Mouse (Mus musculus): Measurements from ENCODE around the gene Zfp973. TPM values are rescaled to one million over a fixed set of nuclear protein-coding genes. Genes with fewer than 3 reads are reported as not detected.
"Not testable (repeated sequence)": the region's sequence is repeated elsewhere in the genome, so short reads cannot be mapped to it uniquely, and the experiment has no call there.

Zfp973 gene
- total RNA-seq (2021): 1 to 10 TPM; 7.5 to 8.5 TPM
- long read RNA-seq, experiment 1, partial matches to known transcripts: 0 of 2 reads
- long read RNA-seq, experiment 1, other reads (novel, unspliced or antisense): 2 of 2 reads
- long read RNA-seq, experiment 2, partial matches to known transcripts: 0 of 1 reads
- long read RNA-seq, experiment 2, other reads (novel, unspliced or antisense): 0 of 1 reads

DNA sequence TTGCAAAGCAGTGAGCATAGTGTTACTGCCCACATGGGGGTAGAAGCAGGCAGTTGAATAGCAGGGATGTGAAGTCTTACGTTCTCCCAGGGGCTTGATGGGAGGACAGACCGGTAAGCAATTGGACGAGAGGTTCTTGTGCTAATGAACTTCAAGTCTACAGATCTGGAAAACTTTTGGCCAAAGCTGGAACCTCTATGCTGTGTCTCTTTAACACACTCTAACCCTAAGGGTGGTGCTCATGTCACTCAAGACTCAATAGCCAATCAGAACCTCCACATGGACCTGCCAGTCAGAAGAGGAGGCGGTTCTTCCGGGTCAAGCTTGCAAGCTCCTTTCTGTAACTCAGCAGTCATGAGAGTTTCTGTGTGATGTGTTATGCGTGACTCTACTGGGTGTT lies at the start of gene Zfp973:
Gene Zfp973, plus strand, starts transcription at position 301 of the 400 bp plus-strand sequence.
- DNase-seq; intact Hi-C loops (cut with DNase I; ENCODE audit: low total_unique reads): not testable (repeated sequence)

DNA sequence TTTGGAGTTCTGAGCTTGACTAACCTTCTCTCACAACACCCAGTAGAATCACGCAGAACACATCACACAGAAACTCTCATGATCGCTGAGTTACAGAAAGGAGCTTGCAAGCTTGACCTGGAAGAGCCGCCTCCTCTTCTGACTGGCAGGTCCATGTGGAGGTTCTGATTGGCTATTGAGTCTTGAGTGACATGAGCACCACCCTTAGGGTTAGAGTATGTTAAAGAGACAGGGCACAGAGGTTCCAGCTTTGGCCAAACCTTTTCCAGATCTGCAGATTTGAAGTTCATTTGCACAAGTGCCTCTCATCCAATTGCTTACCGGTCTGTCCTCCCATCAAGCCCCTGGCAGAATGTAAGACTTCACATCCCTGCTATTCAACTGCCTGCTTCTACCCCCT lies 34.1 kb upstream of the Zfp973 start, which contains the start of gene Gm14308:
Gene Gm14308, minus strand, starts transcription at position 101 of the 400 bp plus-strand sequence.
- DNase-seq; intact Hi-C loops (cut with DNase I; ENCODE audit: low total_unique reads): not testable (repeated sequence)

DNA sequence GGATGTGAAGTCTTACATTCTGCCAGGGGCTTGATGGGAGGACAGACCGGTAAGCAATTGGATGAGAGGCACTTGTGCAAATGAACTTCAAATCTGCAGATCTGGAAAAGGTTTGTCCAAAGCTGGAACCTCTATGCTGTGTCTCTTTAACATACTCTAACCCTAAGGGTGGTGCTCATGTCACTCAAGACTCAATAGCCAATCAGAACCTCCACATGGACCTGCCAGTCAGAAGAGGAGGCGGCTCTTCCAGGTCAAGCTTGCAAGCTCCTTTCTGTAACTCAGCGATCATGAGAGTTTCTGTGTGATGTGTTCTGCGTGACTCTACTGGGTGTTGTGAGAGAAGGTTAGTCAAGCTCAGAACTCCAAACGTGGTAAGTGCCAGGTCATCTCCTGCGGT lies 37.7 kb downstream of the Zfp973 start, which contains the start of gene Gm14305:
Gene Gm14305, plus strand, starts transcription at position 278 of the 400 bp plus-strand sequence.
- DNase-seq; intact Hi-C loops (cut with DNase I; ENCODE audit: low total_unique reads): not testable (repeated sequence)

Other genes starting within 250 kb of the Zfp973 start
- gene Gm14435, start 246.9 kb upstream of the Zfp973 start, total RNA-seq (2021): 1 to 10 TPM; 4.5 to 7.8 TPM
- under 1 TPM in 1 of 2 experiments, not detected in 1; 0.93 TPM for gene Gm14434, start 183.7 kb upstream of the Zfp973 start, total RNA-seq (2021)
- not detected for gene Zfp967, start 149.5 kb upstream of the Zfp973 start, total RNA-seq (2021)
- 1 to 10 TPM; 1.0 to 1.8 TPM for gene Gm14308, start 34.2 kb upstream of the Zfp973 start, total RNA-seq (2021)
- 1 to 10 TPM; 5.7 to 6.2 TPM for gene Gm14305, start 37.8 kb downstream of the Zfp973 start, total RNA-seq (2021)
- gene Gm14295, start 128.1 kb downstream of the Zfp973 start, total RNA-seq (2021): 1 to 10 TPM; 4.8 to 6.0 TPM
- not detected for gene Gm14408, start 160.6 kb downstream of the Zfp973 start, total RNA-seq (2021)